Mouse (Mus musculus): ENCODE results near the gene Sae1.

GRCm38 (mm10) chr7:16357602-16358001 is 30.0 kb downstream of the Sae1 start:
- TF ChIP-seq CTCF (IDR thresholded peaks at IDR 0.05; ENCODE audit: control insufficient read depth, insufficient read depth, low read length) (no peak), POLR2A (IDR thresholded peaks at IDR 0.05; ENCODE audit: borderline replicate concordance, control insufficient read depth, low read depth, low read length) (no peak)

Data from bone marrow, adult 2 months (tissue).